Mouse (Mus musculus): ENCODE data around the gene Gbp7.

DNA sequence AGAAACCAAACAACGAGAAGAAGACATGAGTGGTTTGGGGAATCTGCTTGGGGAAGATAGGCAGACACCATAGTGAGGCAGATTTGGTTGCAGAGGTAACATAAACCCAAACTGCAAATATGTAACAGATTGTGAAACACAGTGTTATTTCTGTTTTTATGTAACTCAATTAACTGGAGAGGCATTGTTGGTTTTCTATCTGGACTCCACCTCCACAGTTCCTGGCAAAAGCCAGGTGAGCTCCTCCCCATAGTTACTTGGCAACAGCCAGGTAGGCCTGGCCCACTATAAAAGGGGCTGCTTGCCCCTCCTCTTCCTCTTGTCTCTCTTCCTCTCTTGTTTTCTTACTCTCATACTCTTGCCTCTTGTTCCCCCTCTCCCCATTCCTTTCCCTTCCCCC is 24.5 kb downstream of the Gbp7 start:
- TF ChIP-seq CTCF (IDR thresholded peaks at IDR 0.05; ENCODE audit: borderline replicate concordance, insufficient read depth, low read length) = no peak
- no peak for TF ChIP-seq POLR2A (IDR thresholded peaks at IDR 0.05; ENCODE audit: low read depth, low read length)
